Mouse (Mus musculus) kidney, embryonic 14.5 days (tissue): ENCODE results near the gene Agap1. TPM values are rescaled to one million over a fixed set of nuclear protein-coding genes. Genes with fewer than 3 reads are reported as not detected.

Source experiments
- ATAC-seq: fragments of 200-750 bp; cut with Nextera tagmentation; 2 replicates; pipeline ENCODE4 v1.8.0; 2017; ENCODE audit warnings: moderate number of reproducible peaks, mild to moderate bottlenecking, moderate TSS enrichment, moderate library complexity; ENCODE audit not compliant: low FRiP score, low TSS enrichment
- H3K27ac ChIP-seq: fragments of 300-500 bp; sonication (generic); 2 replicates; pipeline ENCODE4 v1.5.1; 2014; ENCODE audit warnings: low read depth, mild to moderate bottlenecking, low read length, moderate library complexity, mixed read lengths
- H3K27me3 ChIP-seq: fragments of 300-500 bp; sonication (generic); 2 replicates; pipeline ENCODE4 v1.6.1; 2014; ENCODE audit warnings: mild to moderate bottlenecking, low read length; ENCODE audit not compliant: control insufficient read depth, insufficient read depth
- H3K36me3 ChIP-seq: fragments of 300-500 bp; sonication (generic); 2 replicates; pipeline ENCODE4 v1.6.1; 2014; ENCODE audit warnings: low read length, mixed read lengths; ENCODE audit not compliant: control insufficient read depth, insufficient read depth
- H3K4me1 ChIP-seq: fragments of 300-500 bp; sonication (generic); 2 replicates; pipeline ENCODE4 v1.6.1; 2014; ENCODE audit warnings: low read length, mixed read lengths; ENCODE audit not compliant: control insufficient read depth, insufficient read depth
- H3K4me2 ChIP-seq: fragments of 300-500 bp; sonication (generic); replicated peaks from 2 replicates; pipeline ENCODE4 v1.6.1; 2014; ENCODE audit warnings: low read depth, mild to moderate bottlenecking, low read length
- H3K4me3 ChIP-seq: fragments of 300-500 bp; sonication (generic); 2 replicates; pipeline ENCODE4 v1.5.1; 2014; ENCODE audit warnings: mild to moderate bottlenecking, low read length
- H3K9ac ChIP-seq: fragments of 300-500 bp; sonication (generic); 2 replicates; pipeline ENCODE4 v1.6.1; 2014; ENCODE audit warnings: low read depth, mild to moderate bottlenecking, low read length, moderate library complexity
- H3K9me3 ChIP-seq: fragments of 300-500 bp; sonication (generic); 2 replicates; pipeline ENCODE4 v1.6.1; 2016; ENCODE audit warnings: low read length; ENCODE audit not compliant: control insufficient read depth
- WGBS: fragments of 180-500 bp; shearing (Covaris S2); extraction: QIAGEN DNeasy Blood & Tissue Kit; methylation state at CpG from one replicate; pipeline ENCODE4 v1.1.7; 2014; 5-methylcytosine and 5-hydroxymethylcytosine counted together
- polyA plus RNA-seq: library from polyadenylated mRNA; unstranded; fragments of >200 nt; fragmentation: Nextera tagmentation; extraction: Ambion mirVana; gene quantifications from 2 replicates; pipeline ENCODE4 v1.2.1, GENCODE M21; 2014

Agap1 gene
- polyA plus RNA-seq, 1 experiment from 2014 or later: 19.3 TPM

DNA sequence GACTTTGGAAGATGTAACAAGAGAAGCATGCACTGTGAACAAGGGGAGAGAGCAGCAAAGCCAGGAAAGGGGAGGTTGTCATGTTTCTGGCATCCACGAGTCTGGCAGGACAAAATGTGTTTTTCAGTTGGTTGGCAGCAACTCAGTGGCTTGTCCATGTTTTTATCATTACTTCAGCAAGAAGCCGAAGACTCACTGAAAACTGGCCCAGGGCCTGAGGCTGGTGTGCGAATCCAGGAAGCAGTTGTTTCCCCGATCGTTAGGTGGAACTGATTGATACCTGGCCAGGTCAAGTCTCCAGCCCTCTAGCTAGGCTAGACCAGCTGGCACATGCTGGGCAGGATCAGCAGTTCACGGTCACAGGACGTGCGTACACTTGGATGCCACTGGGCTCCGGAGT lies 162.7 kb downstream of the Agap1 start:
- Histone ChIP-seq H3K4me1 (0 out of 2 replicates have a peak, but pooled peaks cover 3% of the 10 kb centered on the region), H3K36me3 (peaks cover 3% of the 10 kb centered on the region; the same call in 1 of the 2 replicates), H3K4me3 (no peak overlapping the region), H3K9me3 (no peaks in the 10 kb centered on the region), H3K4me2 (no peak overlapping the region), H3K9ac (no peak overlapping the region), H3K27ac (no peak overlapping the region), H3K27me3 (no peaks in the 10 kb centered on the region)
- ATAC-seq: no peak
- WGBS: 78% methylated on average over 9 of the region's 9 CpGs

- Histone ChIP-seq H3K27ac (no peak overlapping the region), H3K4me3 (no peak overlapping the region), H3K4me2 (no peak overlapping the region), H3K4me1 (0 out of 2 replicates have a peak, but pooled peaks cover 3% of the 10 kb centered on the region), H3K9me3 (no peaks in the 10 kb centered on the region), H3K9ac (no peak overlapping the region), H3K36me3 (0 out of 2 replicates have a peak, but pooled peaks cover 2% of the 10 kb centered on the region), H3K27me3 (no peaks in the 10 kb centered on the region)
- no peak for ATAC-seq
- WGBS: 75% methylated on average over 2 of the region's 2 CpGs
These were observed 165.4 kb downstream of the Agap1 start for GRCm38 (mm10) chr1:89619963-89620362.

GRCm38 (mm10) chr1:89621014-89621791 lies 166.6 kb downstream of the Agap1 start:
- Histone ChIP-seq H3K27ac (no peak overlapping the region), H3K9ac (no peak overlapping the region), H3K4me3 (no peak overlapping the region), H3K4me1 (0 out of 2 replicates have a peak, but pooled peaks cover 3% of the 10 kb centered on the region), H3K36me3 (0 out of 2 replicates have a peak, but pooled peaks cover 2% of the 10 kb centered on the region), H3K27me3 (no peaks in the 10 kb centered on the region), H3K4me2 (no peak overlapping the region), H3K9me3 (no peaks in the 10 kb centered on the region)
- 36% methylated on average over 8 of the region's 8 CpGs for WGBS
- ATAC-seq: no peak

- no peak overlapping the region for H3K27ac ChIP-seq
- WGBS: 88% methylated on average over 8 of the region's 8 CpGs
- no peaks in the 10 kb centered on the region for H3K9me3 ChIP-seq
- no peak overlapping the region for H3K4me2 ChIP-seq
- 0 out of 2 replicates have a peak, but pooled peaks cover 3% of the 10 kb centered on the region for H3K4me1 ChIP-seq
- H3K4me3 ChIP-seq: no peak overlapping the region
- H3K9ac ChIP-seq: no peak overlapping the region
- no peaks in the 10 kb centered on the region for H3K27me3 ChIP-seq
- ATAC-seq: no peak
- 0 out of 2 replicates have a peak, but pooled peaks cover 2% of the 10 kb centered on the region for H3K36me3 ChIP-seq
These were observed 167.3 kb downstream of the Agap1 start for GRCm38 (mm10) chr1:89621952-89622351.

DNA sequence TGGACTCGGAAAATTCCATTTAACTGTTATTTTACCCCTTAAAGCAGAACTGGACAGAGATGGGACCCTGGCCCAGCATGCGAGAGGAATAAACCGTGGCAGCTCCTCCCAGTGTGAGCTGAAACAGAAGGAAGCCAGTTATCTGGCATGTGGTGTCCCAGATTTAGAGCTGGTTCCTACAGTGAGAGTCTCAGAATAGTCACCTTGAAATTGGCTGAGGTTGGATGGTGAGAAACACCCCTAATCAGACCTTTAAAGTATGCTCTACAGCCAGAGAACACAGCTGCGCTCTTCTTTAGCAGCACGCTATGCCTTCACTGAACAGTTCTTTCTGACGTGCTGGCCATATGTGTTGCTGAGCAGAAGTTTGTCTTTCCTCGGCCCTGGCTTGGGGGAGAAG lies 168.2 kb downstream of the Agap1 start:
- 89% methylated on average over 7 of the region's 7 CpGs for whole genome bisulfite sequencing
- Histone ChIP-seq H3K4me3 (no peak overlapping the region), H3K9ac (no peak overlapping the region), H3K4me1 (0 out of 2 replicates have a peak, but pooled peaks cover 3% of the 10 kb centered on the region), H3K27me3 (no peaks in the 10 kb centered on the region), H3K27ac (no peak overlapping the region), H3K36me3 (0 out of 2 replicates have a peak, but pooled peaks cover 2% of the 10 kb centered on the region), H3K4me2 (no peak overlapping the region), H3K9me3 (no peaks in the 10 kb centered on the region)
- ATAC-seq: no peak

DNA sequence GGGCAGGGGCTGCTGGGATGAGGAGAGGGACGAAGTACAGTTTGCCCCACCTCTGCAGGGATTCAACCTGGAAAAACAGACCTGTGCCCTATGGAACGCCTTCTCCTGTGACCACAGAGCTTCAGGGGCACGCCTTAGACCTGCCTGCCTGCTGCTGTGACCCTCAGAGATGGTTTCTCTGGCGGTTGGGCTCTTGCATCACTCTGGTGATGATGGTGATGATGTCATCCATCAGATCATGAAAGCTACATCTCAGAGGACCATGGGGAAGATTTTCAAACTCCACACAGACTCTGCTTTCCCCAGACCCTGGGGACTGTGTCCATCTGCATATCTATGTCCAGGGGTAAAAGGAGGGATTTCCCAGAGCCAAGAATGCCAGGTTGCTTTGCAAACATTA lies 170.7 kb downstream of the Agap1 start:
- Histone ChIP-seq H3K9me3 (no peaks in the 10 kb centered on the region), H3K27ac (no peak overlapping the region), H3K4me3 (no peak overlapping the region), H3K4me1 (0 out of 2 replicates have a peak, but pooled peaks cover 3% of the 10 kb centered on the region), H3K4me2 (no peak overlapping the region), H3K27me3 (no peaks in the 10 kb centered on the region), H3K36me3 (peaks cover 13% of the 10 kb centered on the region; the same call in 1 of the 2 replicates), H3K9ac (no peak overlapping the region)
- WGBS: 81% methylated on average over 4 of the region's 4 CpGs
- no peak for ATAC-seq

DNA sequence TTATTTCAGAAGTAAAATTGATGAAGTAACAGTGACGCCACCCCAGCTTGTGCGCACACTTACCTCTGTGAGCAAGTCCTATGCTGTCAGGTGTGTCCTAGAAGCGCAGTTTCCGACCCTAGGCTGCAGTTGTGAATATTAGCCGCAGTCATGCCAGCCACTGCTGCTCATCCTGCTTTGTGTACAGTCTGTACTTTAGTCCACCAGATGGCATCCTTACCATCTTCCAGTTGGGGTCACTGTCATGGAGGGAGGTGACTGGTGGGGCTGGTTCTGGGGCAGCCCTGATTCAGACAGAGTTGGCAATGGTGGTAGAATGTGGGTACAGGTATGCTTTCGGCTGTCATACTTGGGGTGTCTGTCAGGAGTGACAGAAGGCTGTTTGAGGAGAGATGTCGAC lies 171.4 kb downstream of the Agap1 start:
- H3K36me3 ChIP-seq: peaks cover 13% of the 10 kb centered on the region; the same call in 1 of the 2 replicates
- 95% methylated on average over 7 of the region's 7 CpGs for WGBS
- H3K4me2 ChIP-seq: no peak overlapping the region
- 0 out of 2 replicates have a peak, but pooled peaks cover under 1% of the 10 kb centered on the region for H3K4me1 ChIP-seq
- H3K9me3 ChIP-seq: no peaks in the 10 kb centered on the region
- ATAC-seq: no peak
- H3K27ac ChIP-seq: no peak overlapping the region
- H3K9ac ChIP-seq: no peak overlapping the region
- H3K4me3 ChIP-seq: no peak overlapping the region
- no peaks in the 10 kb centered on the region for H3K27me3 ChIP-seq

DNA sequence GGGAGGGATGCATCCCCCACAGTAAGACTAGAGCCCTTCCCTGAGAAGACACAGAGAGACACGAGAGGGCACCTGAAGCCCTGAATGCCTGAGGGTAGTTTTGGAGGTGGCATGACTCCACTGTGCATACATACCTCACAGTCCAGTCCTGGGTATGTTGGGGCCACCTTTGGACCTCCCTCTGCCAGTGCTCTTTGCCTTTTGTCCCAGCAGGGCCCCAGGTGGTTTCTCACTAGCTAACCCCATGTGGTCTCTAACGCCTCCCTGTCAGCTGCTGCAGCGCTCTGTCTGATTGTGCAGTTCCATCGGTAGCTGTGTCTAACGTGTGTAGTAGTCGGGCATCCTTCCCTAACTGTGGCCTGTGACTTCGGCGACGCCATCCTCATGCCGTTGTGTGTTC lies 172.3 kb downstream of the Agap1 start:
- Histone ChIP-seq H3K9me3 (no peaks in the 10 kb centered on the region), H3K9ac (no peak overlapping the region), H3K4me1 (no peaks in the 10 kb centered on the region), H3K27me3 (no peaks in the 10 kb centered on the region), H3K27ac (no peak overlapping the region), H3K4me3 (no peak overlapping the region), H3K36me3 (peaks cover 13% of the 10 kb centered on the region; the same call in 1 of the 2 replicates), H3K4me2 (no peak overlapping the region)
- 71% methylated on average over 10 of the region's 10 CpGs for WGBS
- ATAC-seq: no peak

DNA sequence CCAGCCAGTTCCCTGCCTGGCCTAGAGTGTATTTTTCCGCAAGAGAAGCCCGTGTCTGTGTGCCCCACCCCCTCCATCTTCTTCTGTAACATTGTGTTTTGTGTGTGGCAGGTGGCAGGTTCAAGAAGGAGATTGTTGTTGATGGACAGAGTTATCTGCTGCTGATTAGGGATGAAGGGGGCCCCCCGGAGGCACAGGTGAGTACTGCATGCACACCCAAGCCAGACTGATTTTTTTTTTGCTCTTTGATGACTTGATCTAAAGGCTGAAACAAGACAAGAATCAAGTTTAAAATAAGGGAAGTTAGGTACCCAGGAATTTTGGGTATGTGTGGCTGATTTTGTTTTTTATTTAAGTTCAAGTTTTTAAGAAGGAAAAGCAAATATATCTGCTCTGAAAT lies 173.0 kb downstream of the Agap1 start:
- ATAC-seq: no peak

More for the DNA sequence above, 173.0 kb downstream of the Agap1 start:
- WGBS: 71% methylated on average over 3 of the region's 3 CpGs
- no peak overlapping the region for H3K27ac ChIP-seq
- no peak overlapping the region for H3K9ac ChIP-seq
- no peak overlapping the region for H3K4me3 ChIP-seq
- no peaks in the 10 kb centered on the region for H3K27me3 ChIP-seq
- H3K4me2 ChIP-seq: no peak overlapping the region
- H3K36me3 ChIP-seq: peaks cover 13% of the 10 kb centered on the region; the same call in 1 of the 2 replicates
- no peaks in the 10 kb centered on the region for H3K4me1 ChIP-seq
- no peaks in the 10 kb centered on the region for H3K9me3 ChIP-seq
